Mouse (Mus musculus): Measurements from ENCODE around the gene Coro2a.
A peak's percentile ranks its signal among the peaks of the same experiment; 100 is the strongest.

The Coro2a gene

DNA sequence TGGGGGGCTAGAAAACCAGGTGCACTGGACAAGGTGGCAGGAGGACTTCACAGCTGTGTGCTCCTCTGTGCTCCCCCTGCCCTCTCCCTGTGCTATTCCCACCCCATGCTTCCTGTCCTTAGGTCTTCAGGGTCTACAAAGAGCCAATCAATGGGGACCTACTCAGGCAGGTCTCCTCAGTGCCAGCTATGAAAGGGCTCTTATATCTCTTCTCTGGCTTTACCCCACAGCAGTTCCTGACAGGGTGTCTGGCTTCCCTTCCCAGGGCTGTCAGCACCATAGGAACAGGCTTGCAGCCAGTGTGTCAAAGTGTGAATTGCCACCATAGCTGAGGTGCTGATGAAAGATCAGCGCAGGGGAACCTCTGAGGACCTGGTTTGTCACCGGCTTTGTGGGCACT, 81.5 kb downstream of the Coro2a start:
- no peak for DNase-seq

DNA sequence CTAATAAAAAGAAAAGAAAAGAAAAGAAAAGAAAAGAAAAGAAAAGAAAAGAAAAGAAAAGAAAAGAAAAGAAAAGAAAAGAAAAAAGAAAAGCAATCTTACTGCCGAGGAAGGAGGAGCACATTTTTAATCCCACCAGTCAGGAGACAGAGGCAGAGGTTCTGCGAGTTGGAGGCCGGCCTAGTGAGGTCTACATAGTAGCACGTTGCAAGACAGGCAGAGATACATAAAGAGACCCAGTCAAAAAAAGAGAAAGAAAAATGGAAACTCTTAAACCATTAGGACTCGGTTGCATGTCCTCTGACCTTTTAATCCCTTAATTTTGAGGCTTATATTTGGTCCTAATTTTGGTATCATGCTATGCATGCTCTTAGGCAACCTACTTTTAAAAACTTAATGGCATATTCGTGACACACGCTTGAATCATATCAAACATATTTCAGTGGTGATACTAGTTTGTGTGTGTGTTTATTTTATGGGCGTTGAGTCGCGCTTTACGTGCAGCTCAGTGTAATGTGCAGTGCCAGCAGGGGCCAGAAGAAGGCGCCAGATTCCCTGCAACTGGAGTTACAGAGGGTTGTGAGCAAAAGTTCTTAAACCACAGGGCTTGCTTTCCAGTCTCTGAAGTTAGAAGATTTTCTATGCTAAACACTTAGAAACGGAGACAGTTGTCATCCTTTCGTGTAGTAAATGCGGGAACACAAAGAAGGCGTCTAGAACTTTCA, 94.1 kb downstream of the Coro2a start:
- peak; percentile 87 to 92 for DNase-seq

GRCm38 (mm10) chr4:46506801-46507610, 95.0 kb downstream of the Coro2a start:
- peak; percentile 97 to 98 for DNase-seq

- no peak for DNase-seq
Observed at GRCm38 (mm10) chr4:46505361-46506057, 96.5 kb downstream of the Coro2a start.

GRCm38 (mm10) chr4:46503881-46504280, 98.1 kb downstream of the Coro2a start:
- no peak for DNase-seq

DNA sequence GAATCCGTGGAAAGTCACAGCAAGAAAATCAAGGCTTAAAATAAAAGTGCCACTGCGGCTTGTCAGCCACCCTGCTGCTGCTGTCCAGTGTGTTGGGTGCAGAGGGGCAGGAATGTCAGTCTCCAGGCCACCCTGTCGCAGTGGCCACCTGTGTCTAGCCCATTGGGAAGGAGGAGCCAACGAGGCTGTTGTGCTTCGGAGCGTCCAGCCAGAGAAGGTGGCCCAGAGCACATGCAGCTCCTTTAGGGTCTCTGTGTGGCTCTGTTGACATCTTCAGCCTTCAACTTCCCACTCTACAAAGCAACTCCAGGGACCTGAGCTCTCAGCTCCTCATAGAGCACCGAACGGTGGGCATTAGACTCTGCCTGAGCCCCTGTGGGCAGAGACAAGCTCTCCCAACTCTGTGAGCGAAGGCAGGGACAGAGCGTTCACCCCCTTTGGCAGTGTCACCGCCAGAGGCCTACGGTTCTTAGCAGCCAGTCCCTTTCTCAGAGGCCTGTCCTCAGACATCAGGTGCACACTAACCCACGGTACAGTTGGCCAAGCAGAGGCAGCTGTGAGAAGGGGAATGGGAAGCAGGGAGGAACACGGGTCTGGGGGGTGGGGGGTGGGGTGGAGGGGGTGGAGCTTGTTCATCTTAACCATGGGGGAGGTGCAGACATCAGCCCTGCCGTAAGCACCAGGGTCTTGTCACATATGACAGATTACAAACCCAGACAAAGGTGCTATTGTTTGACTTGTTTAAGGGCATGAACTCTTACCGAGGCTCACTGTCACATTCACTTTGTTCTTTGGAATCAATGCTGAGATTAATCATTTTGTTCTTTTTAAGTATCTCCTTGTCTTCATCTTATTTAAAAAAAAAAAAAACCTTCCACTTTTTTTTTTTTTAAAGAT, 99.1 kb downstream of the Coro2a start:
- DNase-seq: no peak

DNA sequence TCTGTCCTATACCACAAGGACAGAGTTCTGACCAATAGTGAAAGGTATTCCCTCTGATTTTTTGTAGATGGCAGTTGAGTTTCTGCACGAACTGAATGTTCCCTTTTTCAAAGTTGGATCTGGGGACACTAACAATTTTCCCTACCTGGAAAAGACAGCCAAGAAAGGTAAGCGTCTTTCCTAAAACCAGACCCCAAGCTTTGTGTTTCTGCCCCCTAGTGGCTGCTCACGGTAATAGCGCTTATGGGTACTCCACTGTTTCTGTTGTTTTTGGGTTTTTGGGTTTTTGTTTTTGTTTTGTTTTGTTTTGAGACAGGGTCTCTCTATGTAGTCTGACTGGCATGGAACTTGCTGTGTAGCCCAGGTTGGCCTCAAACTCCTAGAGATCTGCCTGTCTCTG, 103.0 kb downstream of the Coro2a start:
- peak in 1 of 2 experiments; percentile 51 for DNase-seq

DNA sequence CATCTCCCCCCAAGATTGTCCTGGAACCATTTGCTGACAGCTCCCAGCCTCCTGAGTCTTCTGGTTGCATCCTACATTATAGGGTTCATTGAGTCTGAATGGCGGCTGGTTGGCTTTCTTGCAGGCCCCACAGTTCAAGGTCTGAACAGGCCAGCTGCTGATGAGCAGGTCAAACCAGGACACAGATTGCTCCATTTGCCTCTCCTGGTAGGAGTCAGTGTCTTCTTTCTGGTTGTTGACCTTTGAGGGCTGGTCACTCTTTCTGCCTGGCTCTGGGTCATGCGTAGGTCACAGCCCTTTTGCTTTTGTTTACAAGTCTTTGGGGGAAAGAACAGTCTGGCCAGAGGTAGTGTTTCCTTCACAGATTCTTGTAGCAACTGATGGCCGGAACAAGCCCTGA, 103.5 kb downstream of the Coro2a start:
- DNase-seq: no peak

- DNase-seq: peak; percentile 38 to 85
Observed at GRCm38 (mm10) chr4:46497286-46497892, 104.6 kb downstream of the Coro2a start.

DNA sequence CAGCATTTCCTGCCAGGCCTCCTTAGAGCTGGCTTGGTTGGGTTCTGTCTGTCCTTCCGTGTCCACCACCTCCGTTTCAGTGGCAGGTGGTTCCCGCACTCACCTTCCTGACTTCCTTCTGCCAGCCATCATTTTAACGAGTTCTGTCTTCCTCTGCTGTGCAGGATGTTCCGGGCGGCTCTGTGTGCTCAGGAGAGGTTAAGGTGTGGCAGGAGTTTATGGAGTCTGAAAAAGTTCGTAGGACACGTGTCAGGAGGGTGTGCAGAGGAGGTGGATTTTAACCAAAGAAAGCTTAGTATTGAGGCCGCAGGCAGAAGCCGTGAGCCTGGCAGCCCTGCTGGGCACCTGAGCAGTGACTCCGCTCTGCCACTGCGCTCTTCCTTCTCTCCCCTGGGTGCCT, 106.5 kb downstream of the Coro2a start:
- DNase-seq: no peak

DNA sequence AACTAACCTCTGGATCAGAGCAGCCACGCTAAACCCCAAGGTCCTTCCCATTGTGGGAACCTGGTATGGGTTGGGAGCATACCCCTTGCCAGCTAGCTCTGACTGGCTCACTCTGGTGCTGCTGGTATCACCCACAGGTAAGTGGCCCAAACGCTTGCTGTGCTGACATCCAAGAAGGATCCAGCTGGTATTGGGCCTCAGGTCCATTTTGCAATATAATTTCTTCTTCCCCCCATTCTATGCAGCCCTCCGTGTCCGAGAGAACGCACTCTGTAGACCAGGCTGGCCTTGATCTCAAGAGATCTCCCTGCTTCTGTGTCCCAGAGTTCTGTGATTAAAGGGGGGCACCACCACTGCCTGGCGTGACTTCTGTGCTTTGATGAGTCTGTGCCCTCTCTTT, 108.9 kb downstream of the Coro2a start:
- no peak for DNase-seq

- DNase-seq: peak; percentile 96 to 98
Observed at GRCm38 (mm10) chr4:46489028-46489925, 112.7 kb downstream of the Coro2a start, which contains the start of gene Nans. Gene Nans (plus strand): TSS chr4:46489248.

GRCm38 (mm10) chr4:46487348-46487747, 114.7 kb downstream of the Coro2a start:
- peak; percentile 80 to 84 for DNase-seq

Measured in lung, postnatal 4 days (tissue).